Mouse (Mus musculus) liver, embryonic 15.5 days (tissue): ENCODE results near the gene Allc. TPM values are rescaled to one million over a fixed set of nuclear protein-coding genes. Genes with fewer than 3 reads are reported as not detected.

Source experiments
- polyA plus RNA-seq: library from polyadenylated mRNA; unstranded; fragments of >200 nt; fragmentation: Nextera tagmentation; extraction: Ambion mirVana; gene quantifications from 2 replicates; pipeline ENCODE4 v1.2.1, GENCODE M21; 2015

The Allc gene
- polyA plus RNA-seq, 1 experiment from 2014 or later: not detected

Other genes with a start within 250 kb of the Allc start
- gene Dcdc2c, start 30.1 kb downstream of the Allc start, polyA plus RNA-seq: 0.08 TPM in 1 of 2 replicates, not detected in the other
- 15.6 and 17.8 TPM in 2 replicates for gene Colec11, start 40.9 kb upstream of the Allc start, polyA plus RNA-seq
- 293 and 369 TPM in 2 replicates for gene Rps7, start 53.4 kb upstream of the Allc start, polyA plus RNA-seq
- gene Rnaseh1, start 67.1 kb upstream of the Allc start, polyA plus RNA-seq: 10.8 and 11.7 TPM in 2 replicates
- gene Adi1, start 92.7 kb upstream of the Allc start, polyA plus RNA-seq: 53.4 and 56.7 TPM in 2 replicates
- gene Trappc12, start 167.9 kb upstream of the Allc start, polyA plus RNA-seq: 16.7 and 18.1 TPM in 2 replicates
- 27.1 and 31.7 TPM in 2 replicates for gene Eipr1, start 169.3 kb upstream of the Allc start, polyA plus RNA-seq